Mouse (Mus musculus): ENCODE data around the gene Gm4763. TPM values are rescaled to one million over a fixed set of nuclear protein-coding genes. Genes with fewer than 3 reads are reported as not detected.
"Not testable (repeated sequence)": the region's sequence is repeated elsewhere in the genome, so short reads cannot be mapped to it uniquely, and the experiment has no call there.

Gm4763 gene
- total RNA-seq (2021), result not detected in 2 replicates
- long read RNA-seq, experiment 1, result 0 reads
- long read RNA-seq, experiment 2, result 0 reads

GRCm38 (mm10) chr7:24726808-24727207 is at the start of gene Gm4763:
Gm4763 (minus strand) TSS chr7:24726908.
- not testable (repeated sequence) for DNase-seq

GRCm38 (mm10) chr7:24776145-24776544 is 49.4 kb upstream of the Gm4763 start:
- DNase-seq, result no peak

GRCm38 (mm10) chr7:24773942-24774535 is 47.3 kb upstream of the Gm4763 start:
- no peak for DNase-seq

GRCm38 (mm10) chr7:24771361-24771760 is 44.7 kb upstream of the Gm4763 start:
- DNase-seq, result no peak

- DNase-seq, result no peak
Observed at GRCm38 (mm10) chr7:24762574-24762973, 35.9 kb upstream of the Gm4763 start.

GRCm38 (mm10) chr7:24761161-24761560 is 34.5 kb upstream of the Gm4763 start:
- no peak for DNase-seq

- no peak for DNase-seq
Observed at GRCm38 (mm10) chr7:24760211-24760610, 33.5 kb upstream of the Gm4763 start, which contains the start of gene Cd177. Cd177 (minus strand) TSS chr7:24760311.

GRCm38 (mm10) chr7:24758520-24758919 is 31.8 kb upstream of the Gm4763 start:
- no peak for DNase-seq

- no peak for DNase-seq
Observed at GRCm38 (mm10) chr7:24753476-24753875, 26.8 kb upstream of the Gm4763 start.

- no peak for DNase-seq
Observed at GRCm38 (mm10) chr7:24751610-24752009, 24.9 kb upstream of the Gm4763 start.

- DNase-seq, result no peak
Observed at GRCm38 (mm10) chr7:24750695-24751094, 24.0 kb upstream of the Gm4763 start.

- DNase-seq, result peak; percentile 55
Observed at GRCm38 (mm10) chr7:24735970-24736670, 9.4 kb upstream of the Gm4763 start.

GRCm38 (mm10) chr7:24715039-24715438 is 11.7 kb downstream of the Gm4763 start:
- DNase-seq, result no peak

GRCm38 (mm10) chr7:24708832-24709292 is 17.8 kb downstream of the Gm4763 start, which contains the start of gene BC049730:
BC049730 (plus strand) TSS chr7:24709242.
- DNase-seq, result no peak

- DNase-seq, result not testable (repeated sequence)
Observed at GRCm38 (mm10) chr7:24702841-24703240, 23.9 kb downstream of the Gm4763 start.

GRCm38 (mm10) chr7:24697891-24698290 is 28.8 kb downstream of the Gm4763 start:
- not testable (repeated sequence) for DNase-seq

GRCm38 (mm10) chr7:24692693-24693092 is 34.0 kb downstream of the Gm4763 start:
- DNase-seq, result not testable (repeated sequence)

- not testable (repeated sequence) for DNase-seq
Observed at GRCm38 (mm10) chr7:24687519-24687918, 39.2 kb downstream of the Gm4763 start.

- peak; percentile 26 for DNase-seq
Observed at GRCm38 (mm10) chr7:24684121-24684520, 42.6 kb downstream of the Gm4763 start.

- no peak for DNase-seq
Observed at GRCm38 (mm10) chr7:24676575-24676974, 50.1 kb downstream of the Gm4763 start, which contains the start of gene Tex101. Tex101 (minus strand) TSS chr7:24676675.

GRCm38 (mm10) chr7:24671944-24672439 is 54.7 kb downstream of the Gm4763 start:
- no peak for DNase-seq
